9 mouse cellular contexts compared by ENCODE assay signal in the genomic region with DNA sequence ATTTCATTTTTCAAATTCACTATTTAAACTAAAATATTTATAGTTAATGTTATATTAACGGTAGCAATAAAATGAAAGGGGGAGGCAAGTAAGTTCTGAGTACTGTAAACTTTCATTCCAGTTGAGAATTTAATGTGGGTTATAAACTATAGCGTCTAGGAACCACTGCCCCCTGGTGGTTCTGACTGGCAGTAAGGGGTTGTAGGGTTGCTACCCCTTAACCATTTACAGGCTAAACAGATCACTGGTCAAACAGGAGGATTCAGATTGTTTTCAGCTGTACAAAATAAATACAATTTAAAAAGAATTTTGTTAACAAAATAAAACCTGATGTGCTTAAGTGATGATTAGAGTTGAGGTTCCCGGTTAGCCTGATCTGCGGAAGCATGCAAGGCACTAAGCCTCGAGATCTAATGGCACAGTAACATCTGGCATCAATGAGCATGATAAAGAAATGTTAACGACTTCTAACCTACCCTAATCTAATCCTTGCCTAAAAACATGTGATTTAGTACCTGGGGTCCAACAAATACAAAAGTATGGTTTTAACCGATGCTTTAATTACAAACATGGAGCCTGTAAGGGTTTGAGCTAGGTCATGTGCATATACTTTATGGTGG. TPM values are rescaled to one million over a fixed set of nuclear protein-coding genes. Genes with fewer than 3 reads are reported as not detected.
A peak's percentile ranks its signal among the peaks of the same experiment; 100 is the strongest.
DNase-seq lines count a peak whose midpoint lies in the region; ATAC-seq and TF ChIP-seq lines count a peak whose summit lies in the region.
"Had no signal": no experiment of that assay in that cellular context is flagged by ENCODE, and none has a peak within 500 bp of the region (broad histone marks: within the 10 kb centered on the region; RNA-seq: fewer than 3 reads in every experiment).

No protein-coding gene starts in this region.

- no peak overlapping the region for H3K4me2 ChIP-seq in kidney, embryonic 16.5 days (replicated peaks; ENCODE audit: low read depth, low read length)
- no peak overlapping the region for H3K4me2 ChIP-seq in midbrain, postnatal 0 days (ENCODE audit: low read depth, low read length, poor library complexity, severe bottlenecking)

- no peak for ATAC-seq in kidney, embryonic 16.5 days (ENCODE audit: low FRiP score, low TSS enrichment)
- ATAC-seq in midbrain, postnatal 0 days (ENCODE audit: low FRiP score): no peak

- no peaks in the 10 kb centered on the region for H3K9me3 ChIP-seq in kidney, embryonic 16.5 days (ENCODE audit: low read length)
- H3K9me3 ChIP-seq in midbrain, postnatal 0 days (ENCODE audit: low read length): no peaks in the 10 kb centered on the region
- H3K9me3 ChIP-seq: megakaryocyte, embryonic 14.5 days had no signal

- peaks cover 18% of the 10 kb centered on the region; the same call in 1 of the 2 replicates for H3K36me3 ChIP-seq in kidney, embryonic 16.5 days (ENCODE audit: insufficient read depth, low read length)
- H3K36me3 ChIP-seq in midbrain, postnatal 0 days (ENCODE audit: insufficient read depth, low read length): peaks cover 6% of the 10 kb centered on the region; the same call in 1 of the 2 replicates

- H3K27me3 ChIP-seq in kidney, embryonic 16.5 days (ENCODE audit: insufficient read depth, low read length): no peaks in the 10 kb centered on the region
- no peaks in the 10 kb centered on the region for H3K27me3 ChIP-seq in midbrain, postnatal 0 days (ENCODE audit: insufficient read depth, low read length)
- H3K27me3 ChIP-seq: megakaryocyte, embryonic 14.5 days had no signal

- H3K4me3 ChIP-seq in kidney, embryonic 16.5 days (ENCODE audit: low read length): no peak overlapping the region
- H3K4me3 ChIP-seq in midbrain, postnatal 0 days (ENCODE audit: low read depth, low read length): no peak overlapping the region
- H3K4me3 ChIP-seq: megakaryocyte, embryonic 14.5 days had no signal

- H3K9ac ChIP-seq in kidney, embryonic 16.5 days (replicated peaks; ENCODE audit: low read length): no peak overlapping the region
- no peak overlapping the region for H3K9ac ChIP-seq in midbrain, postnatal 0 days (replicated peaks; ENCODE audit: low read length, poor library complexity, severe bottlenecking)

- DNase-seq in kidney, adult 11 months: peak; percentile 5
- DNase-seq in R1 (ENCODE audit: low read depth, low spot score): peak; percentile 47
- peak; percentile 17 for DNase-seq in embryo, embryonic 11.5 days (ENCODE audit: low read depth, low spot score)
- peak; percentile 69 for DNase-seq in induced T-regulatory cell, adult 2 months (ENCODE audit: low read depth)
- peak; percentile 12 to 37 for DNase-seq in left cerebral cortex, postnatal 10 days (ENCODE audit: extremely low spot score in 1 of 2, low spot score in 2 of 2)
- peak; percentile 31 for DNase-seq in midbrain, postnatal 0 days (ENCODE audit: low spot score)
- DNase-seq in thymus, postnatal 25 days: peak; percentile 75

- no peaks in the 10 kb centered on the region for H3K4me1 ChIP-seq in kidney, embryonic 16.5 days (ENCODE audit: insufficient read depth, low read length)
- H3K4me1 ChIP-seq in midbrain, postnatal 0 days (ENCODE audit: insufficient read depth, low read length): no peaks in the 10 kb centered on the region

- 79% methylated on average over 7 of the region's 7 CpGs for WGBS in kidney, embryonic 16.5 days
- 80% methylated on average over 7 of the region's 7 CpGs for WGBS in midbrain, postnatal 0 days

- peak; percentile 64 for TF ChIP-seq CTCF in midbrain, postnatal 0 days (IDR thresholded peaks at IDR 0.05)

- H3K27ac ChIP-seq in kidney, embryonic 16.5 days (ENCODE audit: low read length): no peak overlapping the region
- H3K27ac ChIP-seq in midbrain, postnatal 0 days (ENCODE audit: low read depth, low read length): no peak overlapping the region

- intact Hi-C loops in left cerebral cortex, postnatal 10 days (cut with DNase I): loop anchor here (10.0 kb wide), 1 partner anchor 293 kb away; no protein-coding TSS in a partner anchor

RNA-seq across cellular contexts. Expression of gene Wdr49, which starts 35.8 kb away (rescaled TPM):
- polyA plus RNA-seq in kidney, embryonic 16.5 days (2015; fragmentation: Nextera tagmentation; extraction: Ambion mirVana): not detected in 2 replicates
- under 1 TPM; 0.14 to 0.56 TPM for total RNA-seq in left cerebral cortex, postnatal 10 days (2021)
- total RNA-seq in midbrain, postnatal 0 days (2014; rRNA removed): 0.66 and 1.2 TPM in 2 replicates
- 0.15 and 0.17 TPM in 2 replicates for polyA plus RNA-seq in midbrain, postnatal 0 days (2015; fragmentation: Nextera tagmentation; extraction: Ambion mirVana)

RNA-seq across cellular contexts. Expression of gene Pdcd10, which starts 38.9 kb away (rescaled TPM):
- polyA plus RNA-seq in kidney, embryonic 16.5 days (2015; fragmentation: Nextera tagmentation; extraction: Ambion mirVana): 71.9 and 80.3 TPM in 2 replicates
- total RNA-seq in left cerebral cortex, postnatal 10 days (2021): 10 to 100 TPM; 64.6 to 74.9 TPM
- 33.8 and 54.2 TPM in 2 replicates for total RNA-seq in midbrain, postnatal 0 days (2014; rRNA removed)
- polyA plus RNA-seq in midbrain, postnatal 0 days (2015; fragmentation: Nextera tagmentation; extraction: Ambion mirVana): 93.8 and 95.6 TPM in 2 replicates

RNA-seq across cellular contexts. Expression of gene Serpini1, which starts 39.6 kb away (rescaled TPM):
- polyA plus RNA-seq in kidney, embryonic 16.5 days (2015; fragmentation: Nextera tagmentation; extraction: Ambion mirVana): 6.3 and 7.0 TPM in 2 replicates
- 100 to 1,000 TPM; 139 to 153 TPM for total RNA-seq in left cerebral cortex, postnatal 10 days (2021)
- 102 and 123 TPM in 2 replicates for total RNA-seq in midbrain, postnatal 0 days (2014; rRNA removed)
- polyA plus RNA-seq in midbrain, postnatal 0 days (2015; fragmentation: Nextera tagmentation; extraction: Ambion mirVana): 142 and 152 TPM in 2 replicates

Comparison
In these comparisons a context has a peak if more than half of its experiments do, and no peak if none do; other contexts are left out.
1. DNase-seq: peak in every context shown above with its lines; median percentile 75 in thymus, postnatal 25 days; 69 in induced T-regulatory cell, adult 2 months; 47 in R1; 31 in midbrain, postnatal 0 days; 24 in left cerebral cortex, postnatal 10 days; 17 in embryo, embryonic 11.5 days; 5 in kidney, adult 11 months.